Mouse (Mus musculus): ENCODE results near the gene Vmac. TPM values are rescaled to one million over a fixed set of nuclear protein-coding genes. Genes with fewer than 3 reads are reported as not detected.

The Vmac gene
- 1 to 10 TPM; 1.9 to 2.4 TPM for total RNA-seq (2023)

GRCm38 (mm10) chr17:56717363-56718058 lies at the start of gene Vmac, which contains the start of gene Ndufa11:
Gene Vmac (minus strand): TSS chr17:56718022.
Gene Ndufa11 (plus strand): TSS chr17:56717767.

DNA sequence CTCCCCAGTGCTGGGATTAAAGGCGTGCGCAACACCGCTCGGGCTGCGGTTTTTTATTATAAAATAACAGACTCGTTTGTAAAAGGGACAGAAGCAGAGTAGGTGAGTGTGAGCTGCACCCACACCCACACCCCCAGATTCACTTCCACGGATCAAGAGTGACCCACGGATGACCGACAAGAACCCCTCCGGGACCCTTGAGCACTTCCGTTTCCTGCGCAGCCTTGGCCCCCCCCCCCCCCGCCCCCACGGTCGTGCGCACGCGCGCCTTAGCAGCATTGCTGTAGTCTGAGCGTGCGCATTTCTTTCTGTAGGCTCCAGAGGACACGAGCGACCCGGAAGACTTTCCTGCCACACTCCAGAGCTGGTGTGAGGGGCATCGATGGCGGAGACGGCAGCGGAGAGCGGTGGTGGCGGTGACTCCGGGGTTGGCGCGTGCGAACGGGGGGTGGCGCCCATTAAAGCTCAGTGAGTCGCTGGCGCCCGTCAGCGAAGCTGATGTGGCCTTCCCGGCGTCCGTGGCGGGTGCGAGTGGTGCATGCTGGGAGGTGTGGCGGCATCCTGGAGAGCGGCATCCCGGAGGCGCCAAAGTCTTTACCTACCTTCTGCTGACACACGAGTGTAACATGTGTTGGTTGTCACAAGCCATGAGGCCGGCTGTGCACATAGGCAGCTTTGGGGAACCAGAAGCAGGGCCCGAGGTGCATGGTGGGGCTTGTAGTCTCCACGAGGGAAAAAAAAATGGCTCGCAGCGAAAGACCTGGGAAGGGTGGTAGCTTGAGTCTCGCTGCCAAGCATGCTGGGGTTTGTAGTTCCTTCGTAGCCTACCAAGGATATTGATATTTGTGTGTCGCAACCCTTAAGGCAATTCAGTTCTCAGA lies 46.9 kb upstream of the Vmac start, which contains the start of gene Dus3l:
Dus3l (plus strand) TSS at position 284 of the 881 bp plus-strand sequence.

DNA sequence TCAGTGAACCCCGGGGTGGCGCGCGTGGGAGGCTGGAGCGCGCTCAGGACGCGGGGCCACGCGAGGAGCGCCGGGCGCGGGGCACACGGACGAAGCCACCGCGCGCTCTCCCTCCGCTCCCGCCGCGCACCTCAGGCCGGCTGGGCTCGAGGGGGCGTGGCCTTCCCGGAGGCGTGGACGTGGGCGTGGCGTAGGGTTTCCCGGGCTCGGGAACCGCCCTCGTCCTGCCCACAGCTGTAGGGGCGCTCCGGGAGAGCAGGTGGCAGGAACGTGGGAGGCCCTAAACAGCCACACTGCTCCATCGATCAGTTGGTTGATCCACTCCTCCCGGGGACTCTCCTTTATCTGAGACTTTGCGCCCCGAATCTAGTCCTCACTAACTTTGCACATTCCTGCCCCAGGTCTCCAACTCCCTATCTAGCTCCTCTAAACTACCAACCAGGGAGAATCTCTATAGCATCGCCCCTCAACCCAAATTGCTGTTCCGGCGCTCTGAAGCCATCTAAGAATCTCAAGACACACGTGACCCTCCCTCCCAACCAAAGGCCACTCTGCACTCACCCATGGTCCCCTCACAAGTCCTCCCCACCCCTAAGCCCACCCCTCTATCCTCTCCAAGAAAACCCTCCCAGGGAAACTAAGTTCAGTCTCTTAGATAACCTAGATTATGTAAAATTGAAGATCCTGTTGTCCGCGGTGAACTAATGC lies 39.7 kb upstream of the Vmac start, which contains the start of gene Nrtn:
Nrtn (minus strand) TSS at position 115 of the 708 bp plus-strand sequence.

GRCm38 (mm10) chr17:56672941-56673646 lies 44.7 kb downstream of the Vmac start, which contains the start of gene Ranbp3:
Gene Ranbp3 (plus strand): TSS chr17:56673294.

Other genes starting within 250 kb of the Vmac start
- gene Ptprs, start 241.5 kb downstream of the Vmac start, total RNA-seq (2023), result 10 to 100 TPM; 23.5 to 24.6 TPM
- not detected for gene Znrf4, start 205.6 kb downstream of the Vmac start, total RNA-seq (2023)
- 1 to 10 TPM; 3.8 to 4.1 TPM for gene Gm20219, start 163.6 kb downstream of the Vmac start, total RNA-seq (2023)
- gene Safb2, start 133.4 kb downstream of the Vmac start, total RNA-seq (2023), result 100 to 1,000 TPM; 246 to 264 TPM
- gene Safb, start 133.2 kb downstream of the Vmac start, total RNA-seq (2023), result 100 to 1,000 TPM; 131 to 143 TPM
- gene 2410015M20Rik, start 108.3 kb downstream of the Vmac start, total RNA-seq (2023), result 10 to 100 TPM; 46.1 to 46.2 TPM
- 100 to 1,000 TPM; 435 to 479 TPM for gene Rpl36, start 104.6 kb downstream of the Vmac start, total RNA-seq (2023)
- 10 to 100 TPM; 19.7 to 22.8 TPM for gene Lonp1, start 91.1 kb downstream of the Vmac start, total RNA-seq (2023)
- 1 to 10 TPM; 1.3 to 1.7 TPM for gene Catsperd, start 89.9 kb downstream of the Vmac start, total RNA-seq (2023)
- 10 to 100 TPM; 58.0 to 58.8 TPM for gene Ranbp3, start 44.7 kb downstream of the Vmac start, total RNA-seq (2023)
- 10 to 100 TPM; 60.0 to 63.3 TPM for gene Ndufa11, start 255 bp downstream of the Vmac start, total RNA-seq (2023)
- gene Nrtn, start 39.5 kb upstream of the Vmac start, total RNA-seq (2023), result not detected
- gene Dus3l, start 46.7 kb upstream of the Vmac start, total RNA-seq (2023), result 10 to 100 TPM; 18.1 to 24.0 TPM
- gene Prr22, start 52.2 kb upstream of the Vmac start, total RNA-seq (2023), result under 1 TPM in 1 of 2 experiments, not detected in 1; 0.78 TPM
- 1 to 10 TPM; 6.2 to 7.4 TPM for gene Rfx2, start 113.0 kb upstream of the Vmac start, total RNA-seq (2023)
- not detected for gene Acsbg2, start 156.4 kb upstream of the Vmac start, total RNA-seq (2023)
- gene 1700061G19Rik, start 157.5 kb upstream of the Vmac start, total RNA-seq (2023), result under 1 TPM in 1 of 2 experiments, not detected in 1; 0.13 TPM
- 10 to 100 TPM; 17.7 to 18.9 TPM for gene Mllt1, start 217.4 kb upstream of the Vmac start, total RNA-seq (2023)

All from neutrophil, adult 59 days (primary cell).